Mouse (Mus musculus): ENCODE results near the gene Selenbp1.
"Not testable (repeated sequence)": the region's sequence is repeated elsewhere in the genome, so short reads cannot be mapped to it uniquely, and the experiment has no call there.

The Selenbp1 gene

GRCm38 (mm10) chr3:94932279-94932678 lies 577 bp upstream of the Selenbp1 start:
- DNase-seq (ENCODE audit: low spot score), result not testable (repeated sequence)

DNA sequence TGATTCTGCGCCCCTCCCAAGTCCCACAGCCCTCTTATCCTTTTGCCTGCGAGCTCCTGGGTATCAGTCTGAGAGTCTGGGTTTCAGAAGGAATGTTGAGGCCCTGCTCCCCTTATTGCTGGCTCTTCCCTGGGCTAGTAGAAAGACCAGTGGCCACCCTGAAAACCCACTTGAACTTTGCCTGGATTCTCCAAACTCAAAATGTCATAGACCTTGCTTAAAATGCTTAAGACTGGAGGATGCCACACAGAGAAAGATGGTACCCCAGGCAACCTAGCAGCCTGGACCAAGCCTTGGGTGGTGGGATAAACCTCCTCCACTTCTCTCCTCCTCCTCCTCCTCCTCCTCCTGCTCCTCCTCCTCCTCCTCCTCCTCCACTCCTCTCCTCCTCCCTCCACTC lies 748 bp downstream of the Selenbp1 start:
- DNase-seq (ENCODE audit: low spot score), result not testable (repeated sequence)

DNA sequence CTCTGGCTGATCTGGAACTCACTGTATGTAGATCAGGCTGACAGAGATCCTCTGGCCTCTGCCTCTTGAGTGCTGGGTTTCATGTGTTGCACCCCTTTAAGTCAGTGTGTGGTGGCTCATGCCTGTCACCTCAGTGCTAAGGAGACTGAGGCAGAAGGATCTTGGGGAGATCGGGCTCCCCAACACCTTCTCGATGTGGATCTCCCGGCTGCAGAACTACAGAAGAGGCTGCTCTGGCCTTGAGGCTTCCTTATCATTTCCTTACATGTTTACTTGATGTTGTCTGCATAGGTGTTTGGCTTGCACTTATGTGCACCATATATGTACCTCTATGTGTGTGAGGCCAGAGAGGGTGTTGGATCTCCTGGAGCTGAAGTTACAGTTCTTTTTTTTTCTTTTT lies 1.7 kb downstream of the Selenbp1 start:
- DNase-seq (ENCODE audit: low spot score), result not testable (repeated sequence)

DNA sequence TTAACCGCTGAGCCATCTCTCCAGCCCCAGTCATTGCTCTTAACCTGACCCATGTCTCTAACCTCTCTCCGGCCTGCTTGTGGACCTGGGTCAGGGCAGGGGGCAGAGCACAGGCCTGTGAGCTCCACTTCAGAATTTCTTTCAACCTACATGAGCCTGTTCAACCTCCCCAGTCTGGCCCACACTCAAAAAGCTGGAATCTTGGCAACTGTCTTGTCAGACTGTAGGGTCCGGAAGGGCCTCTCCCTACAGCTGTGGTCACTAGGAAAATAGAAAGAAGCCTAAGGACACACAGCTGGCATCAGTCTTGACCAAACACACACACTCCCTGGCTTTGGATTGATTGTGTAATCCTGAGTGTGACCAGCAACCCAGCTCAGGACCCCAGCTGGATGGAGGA lies 2.5 kb downstream of the Selenbp1 start:
- not testable (repeated sequence) for DNase-seq (ENCODE audit: low spot score)

DNA sequence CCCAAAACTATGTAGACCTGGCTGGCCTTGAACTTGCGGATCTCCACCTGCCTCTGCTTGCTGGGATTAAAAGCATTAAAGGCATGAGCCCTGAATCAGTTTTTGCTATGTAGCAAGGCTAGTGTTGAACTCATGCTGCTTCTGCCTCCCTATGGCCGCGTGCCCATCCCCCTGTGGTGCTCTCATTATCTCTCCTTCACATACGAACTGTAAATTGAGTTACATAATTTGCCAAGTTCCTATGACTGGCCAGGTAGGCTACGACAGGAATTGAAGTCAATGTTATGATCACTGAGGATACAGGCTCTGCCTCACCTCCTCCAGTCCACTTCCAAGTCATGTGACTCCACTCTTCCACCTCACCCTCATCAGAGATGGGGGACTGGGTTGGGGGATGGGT lies 3.3 kb downstream of the Selenbp1 start:
- DNase-seq (ENCODE audit: low spot score), result not testable (repeated sequence)

- not testable (repeated sequence) for DNase-seq (ENCODE audit: low spot score)
Observed at GRCm38 (mm10) chr3:94937194-94937593, 4.3 kb downstream of the Selenbp1 start.

DNA sequence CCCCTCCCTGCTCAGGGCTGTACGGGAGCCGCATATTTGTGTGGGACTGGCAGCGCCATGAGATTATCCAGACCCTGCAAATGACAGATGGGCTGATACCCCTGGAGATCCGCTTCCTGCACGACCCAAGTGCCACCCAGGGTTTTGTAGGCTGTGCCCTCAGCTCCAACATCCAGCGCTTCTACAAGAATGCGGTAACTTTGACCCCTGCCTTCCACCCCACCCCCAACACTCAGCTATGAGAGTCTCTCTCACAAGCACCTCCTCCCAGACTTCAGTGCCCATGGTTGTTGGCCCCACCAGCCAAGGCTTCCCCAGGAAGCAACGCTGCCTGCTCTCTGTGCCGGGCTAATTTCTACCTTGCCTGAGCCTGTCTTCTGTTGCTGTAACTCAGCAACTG lies 7.2 kb downstream of the Selenbp1 start:
- not testable (repeated sequence) for DNase-seq (ENCODE audit: low spot score)

DNA sequence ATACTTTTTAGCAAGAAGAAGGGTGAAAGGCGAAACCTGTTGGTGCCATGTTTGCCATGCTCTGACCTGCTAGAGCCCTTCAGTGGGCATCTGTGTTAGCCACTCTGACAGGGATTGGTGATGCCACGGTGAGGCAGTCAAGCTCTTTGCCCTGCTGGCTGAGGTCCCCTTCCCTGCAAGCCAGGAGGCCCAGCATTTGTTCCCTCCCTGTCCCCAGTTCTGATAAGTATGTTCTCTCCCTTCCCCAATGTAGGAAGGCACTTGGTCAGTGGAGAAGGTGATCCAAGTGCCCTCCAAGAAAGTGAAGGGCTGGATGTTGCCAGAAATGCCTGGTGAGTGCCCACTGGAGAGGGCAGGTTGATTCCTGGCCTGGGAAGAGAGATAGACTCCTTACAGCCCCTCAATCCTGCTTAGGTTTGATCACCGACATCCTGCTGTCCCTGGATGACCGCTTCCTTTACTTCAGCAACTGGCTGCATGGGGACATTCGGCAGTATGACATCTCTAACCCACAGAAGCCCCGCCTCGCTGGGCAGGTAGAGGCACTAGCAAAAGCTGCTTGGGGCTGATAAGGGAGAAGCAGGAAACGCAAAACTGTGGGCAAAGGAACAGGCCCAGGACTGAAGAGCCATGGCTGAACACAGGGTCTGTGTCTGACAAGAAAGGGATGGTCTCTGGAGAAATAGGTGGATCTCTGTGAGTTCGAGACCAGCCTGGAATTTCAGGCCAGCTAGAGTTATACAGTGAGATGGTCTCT lies 9.5 kb downstream of the Selenbp1 start:
- DNase-seq (ENCODE audit: low spot score), result not testable (repeated sequence)

DNA sequence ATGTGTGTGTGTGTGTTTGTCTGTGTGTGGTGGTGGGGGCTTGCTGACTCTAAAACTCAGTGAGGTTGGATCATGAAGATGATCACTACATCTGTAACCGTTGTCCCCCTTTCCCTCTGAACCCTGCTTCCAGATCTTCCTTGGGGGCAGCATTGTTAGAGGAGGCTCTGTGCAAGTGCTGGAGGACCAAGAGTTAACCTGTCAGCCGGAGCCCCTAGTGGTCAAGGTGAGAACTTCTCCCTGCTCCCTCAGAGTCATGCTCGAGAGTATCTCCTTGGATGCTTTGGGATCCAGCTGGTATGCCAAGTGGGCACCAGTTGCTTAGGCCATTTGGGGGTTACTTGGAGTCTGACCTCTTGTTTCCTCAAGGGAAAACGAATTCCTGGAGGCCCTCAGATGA lies 10.8 kb downstream of the Selenbp1 start:
- not testable (repeated sequence) for DNase-seq (ENCODE audit: low spot score)

GRCm38 (mm10) chr3:94948066-94948614 lies 15.3 kb downstream of the Selenbp1 start:
- DNase-seq (ENCODE audit: low spot score), result no peak

DNA sequence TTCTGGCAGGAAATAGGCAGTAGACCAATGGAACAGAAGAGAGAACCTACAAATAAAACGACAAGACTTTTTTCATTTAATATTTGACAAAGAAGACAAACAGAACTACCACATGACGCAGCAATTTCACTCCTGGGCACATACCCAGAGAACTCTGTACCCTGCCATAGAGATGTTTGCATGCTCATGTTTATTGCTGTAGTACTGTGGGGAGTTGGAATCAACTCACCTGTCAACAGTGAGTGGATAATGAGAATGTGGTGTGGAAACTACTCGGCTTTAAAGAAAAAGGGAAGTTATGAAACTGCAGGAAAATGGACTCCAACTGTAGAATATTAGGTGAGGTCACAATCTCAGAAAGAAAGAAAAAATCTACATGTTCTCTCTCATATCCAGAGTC lies 16.8 kb downstream of the Selenbp1 start:
- no peak for DNase-seq (ENCODE audit: low spot score)

DNA sequence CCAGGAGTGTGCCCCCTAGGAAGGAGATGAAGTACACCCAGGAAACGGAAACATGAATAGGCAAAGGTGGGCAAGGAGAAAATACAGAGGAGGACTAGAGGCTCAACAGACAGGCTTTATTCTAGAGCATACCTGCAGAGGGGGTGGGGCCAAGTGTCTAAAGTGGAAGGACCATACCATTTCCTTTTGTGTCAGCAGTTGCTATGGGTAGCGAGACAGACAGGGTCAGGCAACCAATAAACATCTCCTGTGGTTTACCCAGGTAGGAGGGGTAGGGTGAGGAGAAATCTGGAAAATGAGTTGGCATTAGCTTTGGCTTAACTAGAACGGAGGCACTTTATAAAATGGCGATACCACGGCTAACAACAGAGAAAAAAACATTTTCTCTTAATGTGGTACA lies 19.9 kb downstream of the Selenbp1 start:
- DNase-seq (ENCODE audit: low spot score), result no peak

DNA sequence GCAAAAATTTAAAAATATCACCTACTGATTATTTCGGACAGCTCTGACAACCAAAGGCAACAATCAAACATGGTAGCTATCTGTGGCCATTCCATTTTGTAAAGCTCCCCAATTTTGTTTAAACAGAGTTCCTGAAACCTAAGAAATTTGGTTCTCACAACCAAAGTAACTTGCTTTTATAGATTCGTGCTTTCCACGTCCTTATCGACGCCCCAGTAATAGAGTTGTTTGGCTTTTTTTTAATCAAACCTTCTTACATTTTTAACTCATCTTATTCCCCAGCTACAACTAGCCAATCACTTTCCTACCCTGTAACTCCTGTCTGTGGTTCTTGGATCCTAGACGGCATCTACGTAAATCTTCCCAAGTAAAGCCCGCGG lies 20.5 kb downstream of the Selenbp1 start:
- no peak for DNase-seq (ENCODE audit: low spot score)

- DNase-seq (ENCODE audit: low spot score), result peak; percentile 93
Observed at GRCm38 (mm10) chr3:94953764-94954616, 21.1 kb downstream of the Selenbp1 start, which contains the start of gene Rfx5. Gene Rfx5, plus strand, starts transcription at chr3:94954075.

- DNase-seq (ENCODE audit: low spot score), result no peak
Observed at GRCm38 (mm10) chr3:94958295-94958694, 25.4 kb downstream of the Selenbp1 start.

DNA sequence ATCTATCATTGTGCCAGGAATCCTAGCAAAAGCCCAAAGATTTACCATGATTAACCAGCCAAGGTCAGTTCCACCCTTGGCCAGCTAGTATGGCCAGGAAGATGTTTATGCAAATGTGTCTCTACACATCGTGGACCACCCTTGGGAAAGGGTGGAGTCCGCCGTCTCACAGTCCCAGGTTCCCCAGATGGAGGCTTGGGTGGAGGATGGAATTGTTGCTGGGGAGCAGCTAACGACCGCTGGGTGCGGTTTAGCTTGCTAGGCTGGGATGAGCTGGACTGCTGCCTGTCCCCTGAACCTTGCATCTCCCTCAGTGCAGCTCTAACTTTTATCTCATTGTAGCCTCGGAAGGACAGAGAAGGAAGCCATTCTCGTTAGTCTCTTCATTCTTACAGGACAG lies 27.0 kb downstream of the Selenbp1 start:
- no peak for DNase-seq (ENCODE audit: low spot score)

DNA sequence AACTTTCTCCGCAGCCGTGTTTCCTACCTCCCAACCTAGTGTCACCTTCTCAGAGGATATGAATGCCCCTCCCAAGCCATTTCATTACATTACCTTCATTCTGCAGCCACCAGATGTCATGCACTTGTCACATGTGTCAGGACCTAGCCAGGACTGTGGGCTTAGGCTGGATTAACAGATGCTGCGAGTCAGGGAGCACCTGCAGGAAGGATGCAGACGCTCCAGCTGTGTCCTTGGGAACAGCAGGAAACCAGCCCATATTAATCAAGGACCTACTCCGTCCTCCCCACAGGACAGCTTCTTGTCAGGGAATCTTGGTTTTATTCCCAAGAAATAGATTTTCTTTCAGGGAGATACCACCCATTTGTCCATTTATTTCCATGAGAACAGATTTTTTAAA lies 27.5 kb downstream of the Selenbp1 start:
- DNase-seq (ENCODE audit: low spot score), result no peak

DNA sequence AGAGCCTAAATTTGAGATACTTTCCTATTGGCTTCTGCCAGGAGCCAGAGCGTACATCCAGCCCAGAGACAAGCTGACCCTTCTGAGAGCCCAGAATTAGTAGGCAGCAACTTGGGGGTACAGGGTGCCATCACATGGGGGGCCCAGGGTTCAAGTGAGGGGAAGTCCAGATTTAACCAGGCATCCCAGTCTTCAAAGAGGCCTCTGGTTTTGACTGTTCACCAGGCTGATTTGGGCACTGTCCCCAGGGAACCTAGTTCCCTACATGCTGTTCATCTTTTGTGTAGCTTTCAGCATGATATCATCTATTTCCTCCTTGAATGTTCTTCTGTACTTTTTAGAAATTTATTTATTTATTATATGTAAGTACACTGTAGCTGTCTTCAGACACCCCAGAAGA lies 32.1 kb downstream of the Selenbp1 start:
- DNase-seq (ENCODE audit: low spot score), result no peak

GRCm38 (mm10) chr3:94965878-94966277 lies 33.0 kb downstream of the Selenbp1 start:
- no peak for DNase-seq (ENCODE audit: low spot score)

DNA sequence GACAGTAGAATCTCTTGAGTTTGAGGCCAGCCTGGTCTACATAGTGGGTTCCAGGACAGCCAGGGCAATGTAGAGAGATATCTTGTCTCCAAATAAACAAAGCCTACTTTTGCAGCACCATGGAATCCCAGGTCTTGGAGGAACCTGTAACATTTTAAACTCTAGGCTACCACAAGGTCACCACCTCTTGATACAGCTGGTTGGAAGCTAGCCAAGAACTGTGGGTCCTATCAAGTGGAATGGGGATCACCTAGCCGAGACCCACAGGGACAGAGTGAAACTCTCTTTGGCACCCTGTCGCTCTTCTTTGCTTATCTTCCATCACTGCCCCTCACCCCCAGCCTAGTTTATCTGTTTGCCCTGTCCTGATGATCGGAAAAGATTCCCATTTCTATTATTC lies 39.7 kb downstream of the Selenbp1 start:
- no peak for DNase-seq (ENCODE audit: low spot score)

- no peak for DNase-seq (ENCODE audit: low spot score)
Observed at GRCm38 (mm10) chr3:94973620-94974019, 40.8 kb downstream of the Selenbp1 start.

DNA sequence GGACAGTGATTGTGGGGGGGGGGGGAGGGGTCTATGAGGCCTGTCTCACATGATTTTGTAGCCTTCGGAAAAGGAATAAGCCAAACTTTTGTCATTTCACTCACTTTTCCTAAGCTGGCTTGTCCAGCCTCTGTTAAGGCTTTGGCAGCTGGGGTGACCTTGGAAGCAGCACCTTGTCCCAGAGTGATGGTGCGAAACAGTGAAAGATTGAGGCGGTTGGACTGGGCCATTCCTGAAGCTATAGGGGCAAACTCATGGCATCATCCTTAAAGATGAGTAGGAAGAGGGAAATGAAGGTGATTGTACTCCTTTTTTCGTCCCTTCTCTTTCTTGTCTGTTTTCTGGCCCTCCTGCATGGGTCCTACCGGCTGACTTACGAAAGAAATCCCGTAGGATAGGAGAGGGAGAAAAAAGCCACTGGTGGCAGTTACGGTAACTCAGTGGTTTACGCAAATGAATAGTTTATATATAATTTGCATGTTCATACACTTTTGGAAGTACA lies 41.2 kb downstream of the Selenbp1 start:
- DNase-seq (ENCODE audit: low spot score), result no peak

Data from yolk sac, embryonic 10.5 days (tissue).